Mouse (Mus musculus): ENCODE results near the gene Rock2.

The Rock2 gene

DNA sequence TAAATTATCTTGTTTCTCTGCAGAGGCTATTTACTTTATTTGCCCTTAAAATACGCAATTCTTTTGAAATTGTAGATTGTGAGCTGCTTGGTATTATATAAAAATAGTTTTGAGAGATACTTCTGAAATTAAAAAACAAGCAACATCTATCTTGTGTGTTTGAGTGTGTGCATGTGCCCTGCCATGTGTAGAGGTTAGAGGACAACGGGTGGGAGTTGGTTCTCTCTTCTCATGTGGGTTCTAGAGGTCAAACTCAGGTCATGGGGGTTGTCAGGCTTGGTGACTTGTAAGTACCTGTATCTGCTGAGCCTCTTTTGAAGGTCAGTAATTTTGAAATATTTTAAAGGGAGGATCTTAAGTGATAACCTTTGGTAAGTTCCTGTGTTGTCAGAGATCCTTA is 3.5 kb downstream of the Rock2 start:
- peak in 1 of 2 experiments; percentile 52 for DNase-seq (ENCODE audit: inconsistent age in 2 of 2, low spot score in 1 of 2)

DNA sequence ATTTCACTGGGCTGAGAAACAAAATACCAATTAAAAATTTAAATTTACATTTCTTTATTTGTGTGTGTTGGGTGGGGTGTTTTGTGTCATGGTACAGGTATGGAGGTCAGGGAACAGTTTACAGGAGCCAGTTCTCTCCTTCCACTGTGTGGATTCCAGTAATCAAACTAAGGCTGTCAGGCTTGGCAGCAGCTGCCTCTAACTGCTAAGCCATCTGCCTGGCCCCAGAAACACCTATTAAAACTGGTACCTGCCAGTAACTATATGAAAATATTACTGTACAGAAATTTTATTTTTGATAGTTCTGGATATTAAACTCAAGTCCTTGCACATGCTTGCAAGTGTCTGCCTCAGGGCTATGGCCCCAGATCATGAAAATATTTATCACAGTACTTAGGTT is 4.1 kb downstream of the Rock2 start:
- DNase-seq (ENCODE audit: inconsistent age in 2 of 2, low spot score in 1 of 2) = no peak

DNA sequence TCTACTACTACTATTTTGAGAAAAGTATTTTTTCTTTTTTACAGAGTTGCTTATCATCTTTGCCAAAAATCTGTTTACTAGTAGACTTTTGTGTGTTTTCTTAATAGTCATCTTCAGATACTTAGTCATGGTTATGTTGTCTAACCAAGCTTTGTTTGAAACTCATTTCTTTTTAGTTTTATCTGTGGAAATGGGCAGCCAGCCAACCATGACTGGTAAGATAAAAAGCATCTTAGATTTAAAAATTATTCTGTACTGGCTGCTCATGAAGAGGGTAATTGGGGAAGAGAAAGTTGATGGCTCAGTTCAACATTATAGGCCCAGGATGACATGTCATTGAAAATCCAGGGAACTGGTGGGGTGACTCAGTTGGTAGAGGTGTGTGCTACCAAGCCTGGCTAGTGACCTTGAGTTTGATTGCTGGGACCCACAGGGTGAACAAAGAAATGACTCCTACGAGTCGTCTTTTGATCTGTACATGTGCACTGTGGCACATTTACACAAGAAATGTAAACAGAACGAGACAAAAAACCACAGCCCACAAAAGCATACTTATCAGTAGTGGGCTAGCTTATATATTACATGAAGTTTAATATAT is 6.0 kb downstream of the Rock2 start:
- peak in 1 of 2 experiments; percentile 75 for DNase-seq (ENCODE audit: inconsistent age in 2 of 2, low spot score in 1 of 2)

DNA sequence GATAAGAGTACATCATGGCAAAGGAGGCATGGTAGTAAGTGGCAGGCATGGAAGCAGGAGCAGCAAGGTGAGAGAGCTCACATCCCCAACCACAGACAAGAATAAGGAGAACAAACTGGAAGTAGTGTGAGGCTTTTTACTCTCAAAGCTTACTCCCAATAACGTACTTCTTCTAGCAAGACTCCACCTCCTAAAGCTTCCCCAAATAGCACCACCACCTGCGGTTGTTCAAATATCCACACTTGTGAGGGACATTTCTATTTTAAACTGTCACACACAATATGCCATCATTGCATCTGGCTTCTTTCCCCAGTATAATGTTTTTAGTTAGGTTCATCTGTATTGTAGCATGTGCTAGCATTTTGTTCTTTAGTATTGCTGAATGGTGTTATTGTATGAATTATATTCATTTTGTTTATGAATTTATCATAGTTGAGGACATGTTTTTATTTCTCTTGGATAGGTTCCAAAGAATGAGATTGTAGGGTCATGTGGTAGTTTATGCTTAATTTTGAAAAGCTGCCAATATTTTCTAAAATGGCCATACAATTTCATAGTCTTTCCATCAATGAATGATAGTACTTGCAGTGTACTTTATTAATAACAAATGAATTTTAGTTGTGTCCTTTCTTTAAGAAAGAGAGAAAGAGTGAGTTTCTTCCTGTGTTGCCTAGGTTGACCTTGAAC is 9.4 kb downstream of the Rock2 start:
- DNase-seq (ENCODE audit: inconsistent age in 2 of 2, low spot score in 1 of 2) = no peak

DNA sequence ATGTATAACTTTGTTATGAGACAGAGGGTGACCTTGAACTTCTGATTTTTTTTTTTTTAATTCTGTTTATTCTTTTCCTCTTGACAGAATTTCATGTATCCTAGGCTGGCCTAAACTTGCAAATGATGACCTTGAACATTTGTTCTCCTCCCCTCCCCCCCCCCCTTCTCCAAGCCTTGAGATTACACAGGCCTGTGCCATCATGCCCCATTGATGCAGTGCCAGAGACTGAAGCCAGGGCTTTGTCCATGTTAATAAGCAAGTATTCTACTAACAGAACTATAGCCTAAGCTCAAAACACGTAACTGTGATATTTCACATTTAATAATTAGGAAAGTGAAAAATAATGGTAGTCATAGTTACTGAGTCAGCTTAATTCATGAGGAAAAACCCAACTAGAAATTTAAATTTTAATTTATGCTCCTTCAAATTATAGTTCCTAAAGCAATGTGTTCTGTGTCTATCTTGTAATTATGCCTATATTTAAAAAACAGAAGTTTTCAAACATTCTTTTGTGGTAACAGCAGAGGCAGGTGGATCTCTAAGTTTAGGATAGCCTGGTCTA is 12.7 kb downstream of the Rock2 start:
- DNase-seq (ENCODE audit: inconsistent age in 2 of 2, low spot score in 1 of 2) = peak; percentile 42 to 70

DNA sequence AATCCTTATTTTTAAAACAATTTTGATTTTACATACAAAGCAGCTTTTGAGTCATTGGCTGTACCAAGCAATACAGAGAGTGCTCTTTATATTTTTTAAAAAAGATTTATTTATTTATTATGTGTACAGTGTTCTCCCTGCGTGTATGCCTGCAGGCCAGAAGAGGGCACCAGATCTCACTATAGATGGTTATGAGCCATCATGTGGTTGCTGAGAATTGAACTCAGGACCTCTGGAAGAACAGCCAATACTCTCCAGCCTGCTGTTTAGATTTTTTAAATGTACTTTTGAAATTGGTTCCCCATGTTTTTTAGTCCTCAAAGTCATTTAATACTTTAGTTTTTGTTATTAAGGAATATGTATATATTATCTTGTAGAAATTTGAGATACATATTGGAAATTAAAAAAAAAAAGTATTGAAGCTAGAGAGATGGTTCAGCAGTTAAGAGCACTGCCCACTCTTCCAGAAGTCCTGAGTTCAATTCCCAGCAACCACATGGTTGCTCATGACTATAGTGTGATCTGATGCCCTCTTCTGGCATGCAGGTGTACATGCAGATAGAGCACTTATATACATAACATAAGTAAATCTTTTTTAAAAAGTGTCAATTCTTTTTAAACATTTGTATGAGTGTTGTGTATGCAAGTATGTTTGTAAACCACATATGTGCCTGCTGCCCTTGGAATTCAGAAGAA is 13.4 kb downstream of the Rock2 start:
- DNase-seq (ENCODE audit: inconsistent age in 2 of 2, low spot score in 1 of 2) = no peak

DNA sequence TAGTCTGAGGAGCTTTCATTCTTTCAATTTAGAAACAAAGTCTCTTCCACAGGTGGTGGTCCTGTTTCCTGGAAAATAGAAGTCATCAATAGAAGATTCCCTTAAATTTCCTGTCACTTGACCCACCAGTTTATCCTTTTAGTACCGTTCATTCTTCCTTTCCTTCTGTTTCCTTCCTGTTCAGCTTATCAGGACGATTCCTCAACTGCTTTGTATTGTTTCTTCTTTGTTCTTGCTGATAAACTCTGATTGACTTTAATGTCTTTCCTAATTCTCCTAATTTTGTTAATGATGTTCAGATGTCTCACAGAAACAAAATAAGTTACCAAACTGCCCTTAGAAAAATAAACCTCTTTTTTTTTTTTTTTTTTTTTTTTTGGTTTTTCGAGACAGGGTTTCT is 16.8 kb downstream of the Rock2 start:
- DNase-seq (ENCODE audit: inconsistent age in 2 of 2, low spot score in 1 of 2) = no peak

DNA sequence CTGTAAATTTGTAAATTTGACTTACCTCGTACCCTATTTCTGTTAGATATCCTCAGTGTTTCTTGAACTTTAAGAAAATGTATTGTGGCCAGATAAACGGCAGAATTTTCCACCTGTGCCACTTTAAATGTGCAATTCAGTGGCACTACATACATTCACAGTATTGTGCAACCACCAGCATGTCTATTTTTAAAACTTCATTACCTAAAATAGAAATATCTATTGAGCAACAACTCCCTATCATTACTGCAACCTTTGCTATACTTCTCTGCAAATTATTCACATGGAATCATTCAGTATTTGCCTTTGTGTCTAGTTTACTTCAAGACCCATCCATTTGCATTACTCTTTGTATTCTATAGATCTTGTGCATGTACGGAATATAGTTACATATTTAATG is 17.9 kb downstream of the Rock2 start:
- no peak for DNase-seq (ENCODE audit: inconsistent age in 2 of 2, low spot score in 1 of 2)

DNA sequence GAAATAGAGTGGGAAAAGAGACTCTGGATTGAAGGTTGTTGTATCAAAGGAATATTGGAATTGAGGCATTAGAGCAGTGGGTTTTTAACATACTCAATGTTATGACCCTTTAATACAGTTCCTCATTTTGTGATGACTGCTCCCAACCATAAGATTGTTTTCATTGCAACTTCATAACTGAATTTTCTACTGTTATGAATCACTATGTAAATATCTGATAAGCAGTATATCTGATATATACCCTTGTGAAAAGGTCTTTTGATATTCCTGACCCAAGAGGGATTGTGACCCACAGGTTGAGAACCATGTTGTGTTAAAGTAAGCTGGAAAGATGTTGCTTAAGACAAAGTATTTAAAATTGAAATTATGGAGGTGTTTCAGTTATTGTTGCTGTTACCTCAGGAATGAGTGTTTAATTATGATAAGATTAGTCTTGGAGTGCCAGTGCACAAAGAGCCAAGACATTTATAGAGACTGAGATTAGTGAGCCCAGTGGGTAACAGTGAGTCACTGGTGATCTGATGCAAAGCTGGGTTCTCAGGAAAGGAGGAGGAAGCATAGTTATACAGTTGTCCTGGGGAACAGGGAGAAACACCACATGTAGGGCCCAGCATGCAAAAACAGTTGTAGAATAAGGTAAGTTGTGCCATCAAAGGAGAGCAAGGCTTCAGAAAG is 25.6 kb downstream of the Rock2 start:
- DNase-seq (ENCODE audit: inconsistent age in 2 of 2, low spot score in 1 of 2) = no peak

DNA sequence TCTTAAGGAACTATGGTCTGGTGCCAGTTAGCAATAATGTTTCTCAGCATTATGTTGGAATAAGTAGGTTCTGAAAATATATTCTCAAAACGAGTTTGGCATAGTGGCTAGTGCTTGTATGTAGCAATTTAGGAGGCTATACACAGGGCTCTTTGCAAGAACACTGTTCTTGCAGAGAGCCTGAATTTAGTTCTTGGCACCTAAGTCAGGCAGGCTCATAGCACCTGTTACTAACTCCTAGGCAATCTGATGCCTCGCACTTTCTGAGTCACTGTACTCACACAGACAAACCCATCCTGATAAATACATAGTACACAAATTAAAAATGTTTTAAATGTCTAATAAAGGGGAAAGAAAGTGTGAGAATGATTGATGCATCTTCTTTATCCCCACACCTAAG is 33.2 kb downstream of the Rock2 start:
- no peak for DNase-seq (ENCODE audit: inconsistent age in 2 of 2, low spot score in 1 of 2)

DNA sequence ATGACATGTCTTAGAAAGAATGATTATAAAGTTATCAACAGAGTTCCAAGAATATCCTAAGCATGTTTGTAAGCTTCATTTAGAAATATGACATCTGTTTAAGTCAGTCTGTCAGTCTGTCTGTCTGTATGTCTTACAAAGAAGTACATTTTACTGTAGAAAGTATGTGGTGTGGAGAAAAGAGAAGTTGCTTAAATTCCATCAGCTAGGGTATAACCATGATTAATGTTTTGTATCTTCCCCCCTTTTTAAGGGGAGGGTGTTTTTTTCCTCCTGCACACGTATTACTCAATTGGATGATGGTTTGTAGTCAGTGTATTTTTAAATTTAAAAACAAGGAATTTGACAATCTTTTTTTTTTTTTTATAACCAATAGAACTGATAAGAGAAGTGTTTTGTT is 39.7 kb downstream of the Rock2 start:
- DNase-seq (ENCODE audit: inconsistent age in 2 of 2, low spot score in 1 of 2) = no peak

DNA sequence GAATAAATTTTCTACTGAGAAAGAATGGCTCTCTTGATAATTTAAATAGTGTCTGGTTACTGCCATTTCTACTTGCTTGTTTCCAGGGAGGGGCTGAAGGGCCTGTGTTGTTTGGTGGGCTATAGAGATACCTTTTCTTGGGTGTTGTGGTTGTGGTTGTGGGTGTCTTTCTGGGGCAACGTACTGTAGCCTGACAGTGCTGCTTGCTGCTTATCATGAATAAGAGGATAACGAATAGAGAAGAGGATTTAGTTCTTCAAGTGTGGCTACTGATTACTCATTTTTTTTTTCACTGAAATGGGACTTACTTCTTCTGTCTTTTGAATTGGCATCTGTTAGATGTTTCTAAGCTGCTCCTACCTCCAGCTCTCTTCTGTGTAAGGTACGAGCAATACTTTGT is 47.3 kb downstream of the Rock2 start:
- DNase-seq (ENCODE audit: inconsistent age in 2 of 2, low spot score in 1 of 2) = no peak

DNA sequence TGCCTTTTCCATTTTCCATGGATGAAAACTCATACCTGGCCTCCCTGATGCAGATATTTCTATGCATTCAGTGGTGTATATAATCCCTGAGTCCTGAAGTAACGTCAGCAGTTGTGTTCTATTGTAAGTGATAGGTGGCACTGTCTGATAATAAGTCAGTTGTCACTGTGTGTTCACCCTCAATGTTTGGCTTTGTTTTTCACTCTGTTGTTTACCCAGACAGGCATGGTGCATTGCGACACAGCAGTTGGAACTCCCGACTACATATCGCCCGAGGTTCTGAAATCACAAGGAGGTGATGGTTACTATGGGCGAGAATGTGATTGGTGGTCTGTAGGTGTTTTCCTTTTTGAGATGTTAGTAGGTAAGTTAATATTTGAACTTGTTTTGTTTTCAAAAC is 53.5 kb downstream of the Rock2 start:
- no peak for DNase-seq (ENCODE audit: inconsistent age in 2 of 2, low spot score in 1 of 2)

DNA sequence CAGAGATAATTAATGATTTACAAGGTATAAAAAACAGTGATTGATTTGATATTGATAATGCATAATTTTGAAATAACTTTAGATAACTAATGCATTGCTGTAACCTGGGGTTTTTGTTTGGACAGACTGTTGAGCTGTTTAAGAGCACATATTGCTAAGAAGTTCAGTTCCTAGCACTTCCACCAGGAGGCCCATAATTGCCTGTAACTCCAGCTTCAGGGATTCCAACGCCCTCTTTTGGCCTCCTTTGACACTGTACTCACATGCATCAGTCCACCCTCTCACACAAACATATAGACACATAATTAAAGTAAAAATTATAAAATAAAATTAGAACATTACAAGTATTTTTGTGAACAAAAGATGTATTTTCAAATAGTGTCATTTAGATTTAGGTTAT is 64.2 kb downstream of the Rock2 start:
- DNase-seq (ENCODE audit: inconsistent age in 2 of 2, low spot score in 1 of 2) = peak in 1 of 2 experiments; percentile 47

DNA sequence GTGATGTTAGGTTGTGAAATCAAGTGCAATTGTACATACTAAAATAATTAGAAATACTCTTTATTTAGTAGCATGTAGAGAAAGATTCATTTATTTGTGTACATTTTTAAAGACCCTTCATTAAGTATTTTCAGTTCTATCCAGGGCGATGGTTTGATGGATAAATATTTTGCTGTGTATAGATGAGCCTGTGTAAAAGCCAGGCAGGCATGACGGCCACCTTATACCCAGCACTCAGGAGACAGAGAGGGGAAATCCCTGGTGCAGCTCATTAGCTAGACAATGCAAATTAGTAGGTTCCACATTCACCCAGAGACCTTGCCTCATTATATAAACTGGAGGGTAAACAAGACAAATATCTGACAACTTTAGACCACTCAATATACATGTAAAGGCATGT is 68.7 kb downstream of the Rock2 start:
- no peak for DNase-seq (ENCODE audit: inconsistent age in 2 of 2, low spot score in 1 of 2)

DNA sequence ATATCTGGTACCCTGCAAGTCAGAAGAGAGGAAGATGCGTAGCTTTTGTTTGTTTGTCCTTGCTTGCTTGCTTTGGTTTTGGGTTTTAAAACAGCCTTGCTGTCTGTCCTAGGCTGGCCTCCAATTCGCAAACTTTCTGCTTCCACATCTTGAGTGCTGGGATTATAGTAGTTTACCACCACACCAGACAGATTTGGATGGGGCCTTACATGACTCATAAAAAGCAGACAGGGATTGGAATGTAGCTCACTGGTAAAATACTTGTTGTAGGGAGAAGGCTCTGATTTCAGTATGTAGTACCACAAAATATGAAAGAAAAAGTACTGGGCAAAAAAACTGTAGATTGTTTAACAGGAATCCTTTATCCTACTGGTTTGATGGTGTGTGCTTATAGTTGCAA is 72.1 kb downstream of the Rock2 start:
- no peak for DNase-seq (ENCODE audit: inconsistent age in 2 of 2, low spot score in 1 of 2)

DNA sequence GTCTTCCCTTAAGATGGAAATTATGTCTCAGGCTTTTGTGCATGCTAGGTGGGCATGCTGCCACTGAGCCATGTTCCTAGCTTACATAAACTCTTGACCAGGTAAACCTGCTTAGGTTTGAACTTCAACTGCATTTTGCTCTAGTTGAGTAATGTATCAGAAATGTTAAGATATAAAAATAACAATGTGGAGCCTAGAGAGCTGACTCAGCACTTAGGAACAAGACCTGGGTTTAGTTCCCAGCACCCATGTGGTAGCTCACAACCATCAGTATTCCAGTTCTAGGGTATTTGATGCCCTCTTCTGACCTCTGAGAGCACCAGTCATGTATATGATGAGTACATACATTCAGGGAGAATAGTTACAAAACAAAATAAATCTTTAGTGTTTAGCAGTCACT is 82.4 kb downstream of the Rock2 start:
- no peak for DNase-seq (ENCODE audit: inconsistent age in 2 of 2, low spot score in 1 of 2)

DNA sequence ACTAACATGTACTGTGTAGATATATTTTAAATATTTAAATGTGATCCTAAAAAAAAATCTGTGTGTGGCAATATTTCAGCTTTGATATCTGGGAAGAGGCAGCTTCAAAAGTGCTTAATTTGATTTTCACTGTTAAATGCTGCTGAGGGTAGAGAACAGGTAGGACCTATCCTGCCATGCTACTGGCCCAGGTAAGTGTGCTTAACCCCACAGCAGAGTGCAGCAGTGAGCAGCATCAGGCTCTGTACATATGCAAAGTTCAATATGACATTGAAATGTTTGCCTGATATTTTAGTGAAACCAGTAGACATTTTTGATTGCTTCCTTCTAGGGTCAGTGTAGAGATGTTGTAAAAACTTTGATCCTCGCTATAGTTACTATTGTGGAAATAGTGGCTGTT is 91.1 kb downstream of the Rock2 start:
- DNase-seq (ENCODE audit: inconsistent age in 2 of 2, low spot score in 1 of 2) = no peak

DNA sequence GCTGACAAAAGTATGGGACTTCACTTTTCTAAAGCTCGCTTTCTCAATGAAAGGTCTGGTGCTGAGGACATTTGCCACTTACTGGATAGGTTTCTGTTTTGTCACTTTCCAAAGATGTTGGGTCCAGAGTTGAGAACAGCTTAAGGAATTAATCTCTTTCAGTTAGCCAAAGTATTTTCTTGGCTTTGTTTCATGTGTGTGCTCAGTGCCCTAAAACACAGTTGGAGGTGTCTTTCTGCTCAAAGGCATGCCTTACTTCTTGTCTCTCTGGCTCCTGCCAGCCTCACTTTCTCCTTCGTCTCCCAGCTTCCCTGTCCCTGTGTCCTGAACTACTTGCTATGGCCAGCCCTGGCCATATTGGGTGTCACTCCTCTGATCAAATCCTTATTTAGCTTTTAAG is 96.7 kb downstream of the Rock2 start:
- no peak for DNase-seq (ENCODE audit: inconsistent age in 2 of 2, low spot score in 1 of 2)

DNA sequence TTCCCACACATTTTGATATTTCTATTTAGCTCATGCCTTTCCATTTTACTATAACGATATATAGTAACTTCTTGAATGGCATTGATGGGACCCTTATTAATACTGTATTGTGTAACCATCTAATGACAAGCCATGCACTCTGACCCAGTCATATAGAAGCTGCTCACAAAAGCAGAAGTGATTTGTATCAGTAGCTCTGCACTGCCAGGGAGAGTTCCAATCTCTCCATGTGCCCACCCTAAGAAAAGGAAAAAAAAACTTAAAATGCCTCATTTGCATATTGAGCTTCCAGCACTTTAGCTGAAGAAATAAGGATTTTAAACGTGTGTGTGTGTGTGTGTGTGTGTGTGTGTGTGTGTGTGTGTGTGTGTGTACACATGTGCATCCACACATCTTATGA is 97.7 kb downstream of the Rock2 start:
- DNase-seq (ENCODE audit: inconsistent age in 2 of 2, low spot score in 1 of 2) = no peak

DNA sequence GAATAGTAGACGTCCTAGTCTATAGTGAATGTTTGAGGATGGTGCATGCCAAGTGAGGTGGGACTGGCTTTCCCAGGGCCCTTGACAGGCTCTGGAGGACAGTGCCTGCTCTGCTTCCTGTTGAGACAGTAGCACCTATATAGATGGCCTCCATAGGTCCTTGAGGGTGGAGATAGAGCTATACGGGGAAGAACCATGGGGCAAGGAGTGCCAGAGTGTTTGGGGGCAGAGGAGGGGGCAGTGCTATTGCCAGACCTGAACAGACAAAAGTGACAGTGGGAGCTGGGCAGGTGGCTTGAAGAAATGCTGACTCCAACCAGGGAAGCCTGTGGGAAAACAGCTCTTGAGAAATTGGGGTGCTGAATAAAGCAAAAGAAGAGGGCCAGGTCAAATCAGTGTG is 99.6 kb downstream of the Rock2 start:
- no peak for DNase-seq (ENCODE audit: inconsistent age in 2 of 2, low spot score in 1 of 2)

DNA sequence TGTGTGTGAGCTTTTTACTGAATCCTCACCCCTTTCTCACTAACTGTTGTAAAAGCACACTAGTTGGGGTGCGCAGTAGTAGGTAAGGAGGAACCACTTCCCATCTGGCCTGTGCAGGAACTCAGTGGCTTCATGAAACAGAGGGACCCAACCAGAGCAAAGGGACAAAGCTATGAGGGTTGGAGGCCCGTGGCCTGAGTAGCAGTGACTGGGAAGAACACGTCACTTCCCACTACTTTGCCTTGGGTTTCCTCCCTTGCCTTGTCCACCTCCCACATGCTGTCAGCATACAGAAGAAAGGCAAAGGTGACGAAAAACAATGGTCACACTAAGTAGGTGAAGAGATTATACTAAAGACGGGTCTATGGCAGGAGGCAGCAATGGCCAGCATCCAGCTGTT is 101.6 kb downstream of the Rock2 start:
- DNase-seq (ENCODE audit: inconsistent age in 2 of 2, low spot score in 1 of 2) = no peak

All from adrenal gland, adult (tissue).